Mouse (Mus musculus) olfactory bulb, adult 2 months (tissue): ENCODE measurements around the gene Stra8.

Experiments
- CTCF ChIP-seq: fragments of 200-500 bp; IDR thresholded peaks from 2 replicates; pipeline ENCODE4 v1.5.1; 2012; ENCODE audit warnings: low read depth, mild to moderate bottlenecking, low read length, moderate library complexity; ENCODE audit not compliant: insufficient read depth
- POLR2A ChIP-seq: fragments of 200-500 bp; IDR thresholded peaks from 2 replicates; pipeline ENCODE4 v1.6.1; 2012; ENCODE audit warnings: mild to moderate bottlenecking, low read depth, low read length, moderate library complexity; ENCODE audit not compliant: insufficient read depth

GRCm38 (mm10) chr6:34932633-34933032, 12.7 kb downstream of the Stra8 start:
- TF ChIP-seq POLR2A: no peak
- no peak for TF ChIP-seq CTCF
